Mouse (Mus musculus): ENCODE results near the gene Gm20831.
"Not testable (repeated sequence)": the region's sequence is repeated elsewhere in the genome, so short reads cannot be mapped to it uniquely, and the experiment has no call there.

Gm20831 gene

GRCm38 (mm10) chrY:17874441-17874840 lies at the start of gene Gm20831, which contains the start of gene Gm20772:
TSS of gene Gm20831 (plus strand) at chrY:17874741.
TSS of gene Gm20772 (plus strand) at chrY:17874741.
- DNase-seq (ENCODE audit: low read depth, low spot score), result not testable (repeated sequence)

- not testable (repeated sequence) for DNase-seq (ENCODE audit: low read depth, low spot score)
Observed at GRCm38 (mm10) chrY:17846166-17846565, 28.4 kb upstream of the Gm20831 start, which contains the start of gene Gm21904. TSS of gene Gm21904 (minus strand) at chrY:17846266.

- not testable (repeated sequence) for DNase-seq (ENCODE audit: low read depth, low spot score)
Observed at GRCm38 (mm10) chrY:17937230-17937629, 62.7 kb downstream of the Gm20831 start, which contains the start of gene Srsy. TSS of gene Srsy (minus strand) at chrY:17937330.
